Mouse (Mus musculus) yolk sac, embryonic 10.5 days (tissue): ENCODE data around the gene Vps45.
"Not testable (repeated sequence)": the region's sequence is repeated elsewhere in the genome, so short reads cannot be mapped to it uniquely, and the experiment has no call there.

ENCODE experiments used
- DNase-seq: peaks from one replicate; pipeline ENCODE4 v3.0.0-alpha.2; 2017; ENCODE audit warnings: low spot score

Vps45 gene

DNA sequence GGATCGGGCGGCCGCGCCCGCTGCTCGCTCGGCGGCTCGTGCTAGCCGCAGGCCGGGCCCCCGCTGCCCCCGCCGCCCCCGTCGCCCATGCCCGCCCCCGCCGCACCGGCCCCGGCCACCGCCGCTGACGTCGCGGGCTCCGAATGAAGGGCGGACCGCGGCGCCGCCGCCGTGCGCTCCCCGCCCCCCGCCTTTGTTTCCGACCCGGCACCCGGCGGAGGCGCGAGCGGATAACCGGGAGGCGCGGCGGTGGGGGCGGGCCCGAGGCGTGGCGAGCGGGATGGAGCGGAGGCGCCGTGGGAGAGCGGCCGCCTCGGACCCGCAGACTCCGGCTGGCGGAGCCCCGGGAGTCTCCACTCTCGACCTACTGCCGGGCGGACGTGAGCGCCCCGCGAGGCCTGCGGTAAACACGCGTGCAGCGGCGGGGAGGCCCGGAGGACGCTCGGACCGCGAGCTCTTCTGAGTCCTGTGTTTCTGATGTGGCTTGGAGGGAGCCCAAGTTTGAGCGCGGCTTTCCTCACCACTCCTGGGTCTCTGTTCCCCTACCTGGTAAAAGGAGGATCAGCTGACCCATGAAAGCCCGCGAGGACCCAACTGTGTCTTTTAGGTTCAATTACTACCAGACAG lies 62.4 kb downstream of the Vps45 start, which contains the start of gene Plekho1:
Gene Plekho1 (minus strand): TSS at position 200 of the 627 bp plus-strand sequence.
- DNase-seq, result peak; percentile 54

- DNase-seq, result peak; percentile 56
Observed at GRCm38 (mm10) chr3:95994975-95995801, 63.1 kb downstream of the Vps45 start.

DNA sequence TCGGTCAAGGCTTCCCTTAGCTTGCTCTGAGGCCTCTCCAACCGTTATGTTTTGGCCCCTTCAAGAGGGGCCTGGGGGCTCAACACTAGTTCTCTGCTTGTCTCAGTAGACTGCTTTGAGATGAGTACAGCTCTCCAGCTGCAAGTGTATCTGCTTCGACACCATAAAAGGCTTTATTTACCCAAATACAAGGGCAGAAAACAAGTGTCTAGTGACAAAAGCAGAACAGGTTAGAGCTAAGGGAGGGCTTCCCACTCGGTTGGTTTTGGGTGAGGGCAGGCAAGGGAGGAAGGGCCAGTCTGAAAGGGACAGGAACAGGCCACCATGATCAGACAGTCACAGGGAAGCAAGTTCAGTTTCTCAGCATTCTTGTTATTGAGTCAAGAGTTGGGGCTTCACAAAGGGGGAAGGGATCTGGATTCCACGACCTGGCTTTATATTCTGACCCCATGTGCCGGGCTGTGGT lies 63.9 kb downstream of the Vps45 start:
- no peak for DNase-seq

GRCm38 (mm10) chr3:95993881-95994280 lies 64.4 kb downstream of the Vps45 start:
- no peak for DNase-seq

DNA sequence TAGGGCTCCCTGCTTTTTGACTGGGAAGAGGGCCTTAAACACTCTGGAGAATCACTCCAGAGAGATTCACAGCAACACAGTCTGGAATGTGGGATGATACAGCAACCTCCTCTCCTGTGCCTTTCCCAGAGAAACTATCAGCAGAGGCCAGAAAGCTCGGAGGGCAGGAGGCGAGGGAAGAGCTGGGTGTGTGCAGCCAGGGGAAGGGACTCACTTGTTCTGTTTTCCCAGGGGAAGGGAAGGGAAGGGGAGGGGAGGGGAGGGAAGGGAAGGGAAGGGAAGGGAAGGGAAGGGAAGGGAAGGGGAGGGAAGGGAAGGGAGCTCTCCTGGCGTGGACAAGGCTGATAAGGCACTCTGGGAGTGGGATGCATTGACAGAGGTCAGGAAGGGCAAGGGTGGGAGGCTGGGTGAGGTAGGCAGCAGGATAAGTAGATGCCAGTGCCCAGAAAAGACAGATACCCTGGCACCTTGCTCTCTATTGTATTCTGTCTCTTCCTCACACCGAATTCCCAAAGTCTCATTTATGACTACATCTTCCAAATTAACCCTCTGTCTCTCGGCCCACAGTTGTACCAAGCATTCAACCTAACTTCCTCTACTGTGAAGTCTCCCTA lies 65.2 kb downstream of the Vps45 start:
- DNase-seq, result no peak

GRCm38 (mm10) chr3:95990413-95990941 lies 67.8 kb downstream of the Vps45 start:
- DNase-seq, result no peak

GRCm38 (mm10) chr3:95988969-95989368 lies 69.3 kb downstream of the Vps45 start:
- DNase-seq, result no peak

GRCm38 (mm10) chr3:95988138-95988537 lies 70.1 kb downstream of the Vps45 start:
- DNase-seq, result no peak

GRCm38 (mm10) chr3:95987386-95988110 lies 70.7 kb downstream of the Vps45 start:
- no peak for DNase-seq

DNA sequence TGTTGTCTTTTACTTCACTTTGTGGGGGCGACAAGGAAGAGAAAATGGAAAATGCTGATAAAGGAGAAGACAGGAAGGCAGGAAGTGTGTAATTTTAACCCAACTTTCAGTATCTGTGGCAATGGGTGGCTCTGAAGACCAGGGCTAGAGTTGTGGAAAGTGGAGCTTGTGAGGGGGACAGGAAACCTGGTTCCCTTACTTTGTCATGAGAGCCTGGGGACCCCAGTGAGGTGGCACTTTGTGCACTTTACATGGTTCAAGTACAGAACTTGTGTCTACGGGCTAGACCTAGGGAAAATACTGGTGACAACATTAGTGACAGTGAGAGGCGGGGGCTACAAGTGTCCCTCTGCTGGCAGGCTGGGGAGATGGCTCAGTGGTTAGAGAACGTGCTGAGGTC lies 71.3 kb downstream of the Vps45 start:
- no peak for DNase-seq

DNA sequence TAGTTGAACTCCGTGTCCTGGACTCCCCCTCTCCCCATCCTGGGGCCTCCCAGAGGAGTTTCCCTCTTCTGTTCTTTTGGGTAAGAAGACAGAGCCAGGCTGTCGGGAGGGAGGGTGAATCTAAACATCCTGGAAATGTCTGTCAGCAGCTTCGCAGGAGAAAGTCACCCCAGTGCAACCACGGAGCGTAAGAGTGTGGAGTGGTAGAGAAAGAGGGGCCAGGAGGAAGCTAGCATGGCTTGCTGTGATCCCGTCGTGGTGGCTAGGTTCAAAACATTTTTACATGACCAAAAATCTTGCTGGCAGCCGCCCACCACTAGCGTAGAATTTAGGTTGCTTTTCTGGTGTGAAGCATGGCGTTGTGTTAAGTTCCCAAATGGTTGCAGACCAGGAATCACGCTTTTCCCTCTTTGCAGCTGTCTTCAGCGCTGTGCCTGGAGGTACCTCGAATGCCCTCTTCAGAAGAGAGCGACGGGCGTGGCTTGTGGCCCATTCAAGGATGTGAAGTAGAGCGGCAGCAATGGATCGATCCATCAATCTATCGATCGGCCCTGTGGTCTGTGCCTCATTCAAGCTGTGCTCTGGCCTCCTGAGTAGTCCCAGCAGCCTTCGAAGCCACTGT lies 72.2 kb downstream of the Vps45 start:
- peak; percentile 27 for DNase-seq

GRCm38 (mm10) chr3:95985209-95986000 lies 72.9 kb downstream of the Vps45 start:
- peak; percentile 82 for DNase-seq

GRCm38 (mm10) chr3:95982129-95982528 lies 76.1 kb downstream of the Vps45 start:
- no peak for DNase-seq

DNA sequence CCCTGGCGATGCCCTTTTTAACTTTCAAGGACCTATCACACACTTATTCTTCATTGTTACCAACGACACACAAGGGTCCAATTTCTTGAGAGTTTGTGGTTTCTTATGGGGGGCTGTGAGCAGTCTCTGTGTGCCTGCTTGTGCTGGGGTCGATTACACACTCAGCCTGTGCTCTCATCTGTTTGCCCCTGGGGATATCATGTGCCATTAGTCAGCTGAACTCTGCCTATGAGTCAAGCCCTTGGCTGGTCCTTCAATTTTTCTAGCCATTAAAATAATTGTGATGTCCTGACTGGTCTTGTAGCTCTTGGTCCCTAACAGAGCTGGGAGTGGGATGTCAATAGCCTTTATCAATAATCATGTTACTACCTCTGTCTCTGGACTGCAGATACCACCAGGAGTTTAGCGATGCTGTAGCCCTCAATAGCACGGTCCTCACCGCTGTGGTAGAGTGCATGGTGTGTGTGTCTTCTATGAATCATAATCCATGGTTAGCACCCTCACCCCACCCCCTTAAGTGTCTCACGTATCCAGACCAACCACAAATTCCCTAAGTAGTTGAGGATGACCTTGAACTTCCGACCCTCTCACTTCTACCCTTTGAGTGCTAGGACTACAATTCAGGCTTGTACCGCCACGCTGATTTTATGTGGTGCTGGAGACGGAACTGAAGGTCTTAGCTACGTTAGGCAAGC lies 77.8 kb downstream of the Vps45 start:
- DNase-seq, result no peak

DNA sequence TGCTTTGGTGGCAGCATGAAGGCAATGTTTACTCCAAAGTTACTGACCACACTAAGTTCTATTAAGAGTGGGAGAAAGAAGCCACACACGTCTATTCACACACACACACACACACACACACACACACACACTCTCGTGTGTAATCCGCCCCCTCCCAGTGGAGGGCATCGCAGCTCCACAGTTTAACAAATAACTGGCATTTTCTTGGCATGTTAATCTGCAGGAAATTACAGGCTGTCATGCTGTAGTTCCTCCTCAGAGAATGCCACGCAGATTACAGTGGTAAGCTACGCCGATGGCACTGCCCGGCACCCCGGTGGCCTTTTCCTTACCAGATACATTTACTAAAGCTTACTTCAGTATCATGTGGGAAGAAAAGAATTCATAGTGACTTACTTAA lies 80.0 kb downstream of the Vps45 start:
- DNase-seq, result no peak

- not testable (repeated sequence) for DNase-seq
Observed at GRCm38 (mm10) chr3:95977587-95977986, 80.7 kb downstream of the Vps45 start.

DNA sequence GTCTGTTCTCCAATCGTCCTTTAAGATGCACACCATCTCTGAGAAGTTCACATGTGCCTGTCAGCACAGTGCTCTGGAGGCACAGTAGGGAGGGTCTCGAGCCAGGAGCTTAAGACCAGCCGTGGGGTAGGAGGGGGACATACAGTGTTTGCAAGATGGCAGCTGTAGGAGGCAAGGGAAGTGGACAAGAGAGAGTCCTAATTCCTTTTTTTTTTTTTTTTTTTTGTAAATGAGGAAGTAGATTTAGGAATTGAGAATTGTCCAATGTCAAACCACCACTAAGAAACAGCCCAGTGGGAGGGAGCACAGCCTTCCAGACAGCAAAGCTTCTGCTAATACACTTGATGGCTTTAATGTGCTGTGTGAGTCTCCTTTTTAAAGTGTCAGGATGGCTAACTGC lies 81.2 kb downstream of the Vps45 start:
- DNase-seq, result no peak

- peak; percentile 22 for DNase-seq
Observed at GRCm38 (mm10) chr3:95972873-95973634, 85.2 kb downstream of the Vps45 start.

- DNase-seq, result no peak
Observed at GRCm38 (mm10) chr3:95972251-95972872, 85.9 kb downstream of the Vps45 start.
